Mouse (Mus musculus): ENCODE data around the gene 3300002I08Rik. TPM values are rescaled to one million over a fixed set of nuclear protein-coding genes. Genes with fewer than 3 reads are reported as not detected.
A peak's percentile ranks its signal among the peaks of the same experiment; 100 is the strongest.
"Not testable (repeated sequence)": the region's sequence is repeated elsewhere in the genome, so short reads cannot be mapped to it uniquely, and the experiment has no call there.

The 3300002I08Rik gene
- polyA plus RNA-seq, 1 experiment: 3.6 TPM

DNA sequence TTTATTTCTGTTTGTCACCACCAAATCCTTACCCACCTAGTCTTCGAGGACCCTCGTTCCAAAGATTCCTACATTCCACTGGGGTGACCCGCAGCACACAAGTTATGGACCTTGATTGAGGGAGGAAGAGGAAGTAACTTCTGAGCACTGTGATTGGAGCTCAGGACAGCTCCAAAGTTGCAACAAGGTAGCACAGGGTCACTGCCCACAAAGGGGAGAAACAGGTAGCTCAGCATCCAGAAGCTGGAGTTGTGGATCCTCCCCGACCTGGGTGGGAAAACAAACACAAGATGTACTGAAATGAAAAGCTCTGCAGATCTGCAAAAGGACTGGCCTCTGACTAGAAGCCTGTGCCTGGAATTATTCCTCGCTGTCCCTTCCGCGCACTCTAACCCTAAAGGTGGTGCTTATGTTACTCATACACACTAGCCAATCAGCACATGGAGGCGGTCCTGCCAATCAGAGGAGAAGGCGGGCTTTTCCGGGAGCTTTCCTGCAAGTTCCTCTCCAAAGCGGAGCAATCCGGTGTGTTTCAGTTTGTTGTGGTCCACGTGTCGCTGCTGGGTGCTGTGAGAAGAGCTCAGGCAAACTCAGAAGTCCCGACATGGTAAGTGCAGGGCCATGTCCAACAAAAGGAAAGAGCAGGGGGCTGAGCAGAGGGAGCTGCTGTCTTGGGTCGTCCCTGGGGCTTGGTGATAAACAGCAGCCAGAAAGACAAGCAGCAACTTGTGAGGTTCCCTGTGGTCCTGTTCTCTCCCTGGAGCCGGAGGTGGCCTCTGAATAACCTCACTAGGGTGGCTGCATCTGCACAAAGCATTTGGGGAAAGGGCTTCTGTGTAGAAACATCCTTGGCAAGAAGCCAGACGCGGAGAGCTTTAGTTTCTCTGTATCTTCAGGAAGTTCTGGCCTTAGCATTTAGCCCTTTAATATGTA is 51.3 kb downstream of the 3300002I08Rik start:
- H3K4me1 ChIP-seq (ENCODE audit: control insufficient read depth, insufficient read depth, low read length); H3K27ac ChIP-seq (ENCODE audit: insufficient read depth, low read length); H3K27me3 ChIP-seq (ENCODE audit: control insufficient read depth, insufficient read depth, low read length): not testable (repeated sequence)
- 15% methylated on average over 19 of the region's 19 CpGs for WGBS
- peak; percentile 91 for DNase-seq
- peak overlapping the region; percentile 71 for H3K4me3 ChIP-seq (replicated peaks; ENCODE audit: insufficient read depth, low read depth, low read length)
- peak; percentile 16; the same call in 1 of the 2 replicates for TF ChIP-seq POLR2A (IDR thresholded peaks at IDR 0.05; ENCODE audit: borderline replicate concordance, insufficient read depth, low read length)

DNA sequence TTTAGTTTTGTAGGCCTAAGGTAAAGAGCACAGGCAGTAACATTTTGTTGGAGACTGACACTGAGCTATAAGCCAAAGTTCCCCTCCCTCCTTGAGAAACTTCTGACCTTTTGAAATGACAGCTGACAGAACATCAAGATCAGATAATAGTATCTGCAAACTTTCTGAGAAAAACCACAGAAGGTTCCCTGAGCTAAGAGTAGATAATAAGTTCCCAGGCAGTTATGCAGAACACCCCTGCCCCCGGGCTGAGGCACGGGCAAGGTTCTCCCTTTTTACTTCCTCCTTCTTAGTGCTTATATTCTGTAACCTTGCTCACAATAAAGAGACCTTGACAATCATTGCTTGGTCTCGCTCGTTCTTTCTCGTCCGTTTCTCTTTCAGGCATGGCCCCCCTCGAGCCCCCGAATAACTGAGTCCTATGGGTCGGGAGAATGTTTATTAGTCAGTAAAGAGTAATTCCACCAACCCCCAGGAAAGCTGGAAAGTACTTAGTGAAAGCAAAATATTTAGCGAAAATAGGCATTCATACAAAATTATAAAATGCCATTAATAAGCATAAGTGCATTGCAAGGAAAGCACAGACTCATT is 55.3 kb downstream of the 3300002I08Rik start:
- Histone ChIP-seq H3K27me3 (ENCODE audit: control insufficient read depth, insufficient read depth, low read length) (no peaks in the 10 kb centered on the region), H3K4me1 (ENCODE audit: control insufficient read depth, insufficient read depth, low read length) (no peaks in the 10 kb centered on the region), H3K27ac (ENCODE audit: insufficient read depth, low read length) (no peak overlapping the region), H3K4me3 (replicated peaks; ENCODE audit: insufficient read depth, low read depth, low read length) (no peak overlapping the region)
- TF ChIP-seq POLR2A (IDR thresholded peaks at IDR 0.05; ENCODE audit: borderline replicate concordance, insufficient read depth, low read length) (no peak), CTCF (IDR thresholded peaks at IDR 0.05; ENCODE audit: borderline replicate concordance, insufficient read depth, low read depth, low read length) (no peak)
- WGBS: 85% methylated on average over 10 of the region's 10 CpGs
- DNase-seq: no peak

DNA sequence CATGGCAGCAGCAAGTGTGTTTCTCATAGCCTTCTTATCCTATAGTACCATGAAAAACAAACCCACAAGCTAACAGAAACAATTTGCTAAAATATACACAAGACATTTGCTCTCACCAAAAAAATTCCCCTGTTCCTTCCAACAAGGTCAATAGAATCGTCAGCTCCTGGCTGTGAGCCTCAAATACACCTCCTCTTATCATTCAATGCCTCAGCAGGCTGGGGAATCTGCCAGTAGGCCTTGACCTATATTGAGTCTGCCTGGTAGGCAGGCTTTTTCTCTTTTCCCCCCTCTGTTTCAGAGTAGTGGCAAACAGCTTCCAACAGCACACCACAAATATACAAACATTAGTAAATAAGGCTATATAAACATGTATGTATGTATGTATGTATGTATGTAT is 63.5 kb downstream of the 3300002I08Rik start:
- no peak for TF ChIP-seq POLR2A (IDR thresholded peaks at IDR 0.05; ENCODE audit: borderline replicate concordance, insufficient read depth, low read length)
- TF ChIP-seq CTCF (IDR thresholded peaks at IDR 0.05; ENCODE audit: borderline replicate concordance, insufficient read depth, low read depth, low read length): no peak
- no peak for DNase-seq
- WGBS: 24% methylated on average over 1 of the region's 1 CpGs
- no peaks in the 10 kb centered on the region for H3K4me1 ChIP-seq (ENCODE audit: control insufficient read depth, insufficient read depth, low read length)
- no peak overlapping the region for H3K27ac ChIP-seq (ENCODE audit: insufficient read depth, low read length)
- H3K27me3 ChIP-seq (ENCODE audit: control insufficient read depth, insufficient read depth, low read length): no peaks in the 10 kb centered on the region
- H3K4me3 ChIP-seq (replicated peaks; ENCODE audit: insufficient read depth, low read depth, low read length): no peak overlapping the region

DNA sequence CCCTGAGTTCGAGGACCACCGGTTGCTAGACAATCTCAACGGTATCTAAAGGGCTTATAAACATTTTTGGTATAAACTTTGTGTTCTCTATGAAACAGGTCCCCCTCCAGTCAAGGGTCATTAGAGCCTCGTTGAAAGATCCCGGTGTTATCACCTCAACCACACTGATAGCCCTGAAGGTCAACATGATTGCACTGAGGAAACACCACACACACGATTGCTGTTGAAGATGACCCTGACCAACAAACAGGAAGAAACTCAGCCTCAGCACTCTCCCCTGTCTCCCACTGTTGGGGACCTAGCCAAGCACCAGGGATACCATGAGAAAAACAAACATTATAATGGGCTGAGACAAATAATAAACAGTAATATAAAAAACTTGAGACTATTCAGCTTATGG is 68.9 kb downstream of the 3300002I08Rik start:
- Histone ChIP-seq H3K4me3 (replicated peaks; ENCODE audit: insufficient read depth, low read depth, low read length) (no peak overlapping the region), H3K27ac (ENCODE audit: insufficient read depth, low read length) (no peak overlapping the region), H3K27me3 (ENCODE audit: control insufficient read depth, insufficient read depth, low read length) (no peaks in the 10 kb centered on the region), H3K4me1 (ENCODE audit: control insufficient read depth, insufficient read depth, low read length) (no peaks in the 10 kb centered on the region)
- TF ChIP-seq POLR2A (IDR thresholded peaks at IDR 0.05; ENCODE audit: borderline replicate concordance, insufficient read depth, low read length) (no peak), CTCF (IDR thresholded peaks at IDR 0.05; ENCODE audit: borderline replicate concordance, insufficient read depth, low read depth, low read length) (no peak)
- no peak for DNase-seq
- 88% methylated on average over 6 of the region's 6 CpGs for whole genome bisulfite sequencing

Other genes with a start within 250 kb of the 3300002I08Rik start
- gene Zfp120, start 226.1 kb downstream of the 3300002I08Rik start, polyA plus RNA-seq (2012; rRNA removed): 4.5 and 5.2 TPM in 2 replicates
- gene Gm10770, start 183.1 kb downstream of the 3300002I08Rik start, polyA plus RNA-seq (2012; rRNA removed): not detected in 2 replicates
- gene Gm14139, start 181.0 kb downstream of the 3300002I08Rik start, polyA plus RNA-seq (2012; rRNA removed): not detected in 2 replicates
- gene Zfp937, start 144.7 kb downstream of the 3300002I08Rik start, polyA plus RNA-seq (2012; rRNA removed): 2.4 and 2.5 TPM in 2 replicates
- 0.36 and 0.73 TPM in 2 replicates for gene Gm21994, start 107.2 kb downstream of the 3300002I08Rik start, polyA plus RNA-seq (2012; rRNA removed)
- 0.03 TPM in 1 of 2 replicates, not detected in the other for gene Gm14124, start 105.2 kb downstream of the 3300002I08Rik start, polyA plus RNA-seq (2012; rRNA removed)
- not detected in 2 replicates for gene Gm10130, start 39.1 kb downstream of the 3300002I08Rik start, polyA plus RNA-seq (2012; rRNA removed)
- 1.5 and 1.7 TPM in 2 replicates for gene Zfp442, start 88.7 kb upstream of the 3300002I08Rik start, polyA plus RNA-seq (2012; rRNA removed)
- 0.06 TPM in 1 of 2 replicates, not detected in the other for gene Zfp345, start 122.3 kb upstream of the 3300002I08Rik start, polyA plus RNA-seq (2012; rRNA removed)
- 0.29 TPM in 1 of 2 replicates, not detected in the other for gene Cst7, start 207.7 kb upstream of the 3300002I08Rik start, polyA plus RNA-seq (2012; rRNA removed)
- 83.3 and 92.0 TPM in 2 replicates for gene Apmap, start 245.8 kb upstream of the 3300002I08Rik start, polyA plus RNA-seq (2012; rRNA removed)